Mouse (Mus musculus) ES-Bruce4 (cell line): ENCODE measurements around the gene Ank2. TPM values are rescaled to one million over a fixed set of nuclear protein-coding genes. Genes with fewer than 3 reads are reported as not detected.

Experiments used
- H3K27ac ChIP-seq: 2 replicates; pipeline ENCODE4 v1.5.1; 2012; ENCODE audit warnings: low read length, inconsistent platforms; ENCODE audit not compliant: insufficient read depth
- H3K27me3 ChIP-seq: 2 replicates; pipeline ENCODE4 v1.6.1; 2012; ENCODE audit warnings: mild to moderate bottlenecking, low read length, inconsistent platforms; ENCODE audit not compliant: control insufficient read depth, poor library complexity, insufficient read depth, severe bottlenecking
- H3K36me3 ChIP-seq: 2 replicates; pipeline ENCODE4 v1.6.1; 2012; ENCODE audit warnings: inconsistent platforms, mild to moderate bottlenecking, low read length, moderate library complexity; ENCODE audit not compliant: control insufficient read depth, poor library complexity, insufficient read depth, severe bottlenecking
- H3K4me1 ChIP-seq: one replicate; pipeline ENCODE4 v1.8.1; 2011; ENCODE audit warnings: low read length; ENCODE audit not compliant: control insufficient read depth, insufficient read depth
- H3K4me3 ChIP-seq: 2 replicates; pipeline ENCODE4 v1.5.1; 2011; ENCODE audit warnings: low read depth, mild to moderate bottlenecking, low read length
- H3K9ac ChIP-seq: 2 replicates; pipeline ENCODE4 v1.6.1; 2012; ENCODE audit warnings: low read depth, mild to moderate bottlenecking, inconsistent platforms; ENCODE audit not compliant: poor library complexity, severe bottlenecking
- H3K9me3 ChIP-seq: replicated peaks from 2 replicates; pipeline ENCODE4 v1.6.1; 2012; ENCODE audit warnings: mild to moderate bottlenecking, low read length, inconsistent platforms; ENCODE audit not compliant: control insufficient read depth, poor library complexity, insufficient read depth, severe bottlenecking
- CTCF ChIP-seq: IDR thresholded peaks from one replicate; pipeline ENCODE4 v1.8.1; 2011; ENCODE audit warnings: low read depth, low read length
- EP300 ChIP-seq: IDR thresholded peaks from 2 replicates; pipeline ENCODE4 v1.6.1; 2011; ENCODE audit warnings: low read depth, low read length; ENCODE audit not compliant: insufficient read depth
- POLR2A ChIP-seq: IDR thresholded peaks from one replicate; pipeline ENCODE4 v1.8.1; 2011; ENCODE audit warnings: low read length; ENCODE audit not compliant: insufficient read depth
- polyA plus RNA-seq: library from polyadenylated mRNA; stranded (reverse); fragments of >200 nt; gene quantifications from 2 replicates; pipeline ENCODE4 v1.2.4, GENCODE M21; 2011; ENCODE audit warnings: low read depth; ENCODE audit not compliant: missing spikeins, insufficient read depth, insufficient read length

Ank2 gene
- polyA plus RNA-seq, 1 experiment, result 29.9 TPM

DNA sequence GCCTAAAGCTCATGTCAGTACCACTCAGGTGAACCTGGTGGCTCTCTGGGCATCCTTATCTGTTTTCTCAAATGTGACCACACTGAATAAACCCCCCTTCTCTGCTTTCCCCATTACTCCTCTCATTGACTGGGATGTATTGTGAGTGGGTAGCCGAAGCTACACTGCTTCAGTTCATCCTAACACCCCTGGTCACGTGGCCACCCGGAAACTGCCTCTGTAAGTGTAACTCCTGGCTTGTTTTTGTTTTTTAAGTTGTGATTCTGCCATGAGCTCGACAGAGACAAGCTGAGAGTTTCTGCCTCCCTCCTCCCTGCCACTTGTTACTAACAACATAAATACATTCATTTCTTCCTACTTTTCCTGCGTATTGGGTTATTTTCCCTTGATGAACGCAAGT is 203.2 kb downstream of the Ank2 start:
- H3K36me3 ChIP-seq, result no peaks in the 10 kb centered on the region
- H3K4me3 ChIP-seq, result no peak overlapping the region
- H3K4me1 ChIP-seq, result no peaks in the 10 kb centered on the region
- no peaks in the 10 kb centered on the region for H3K9me3 ChIP-seq
- no peak for TF ChIP-seq POLR2A
- H3K27ac ChIP-seq, result no peak overlapping the region
- H3K9ac ChIP-seq, result no peak overlapping the region
- no peaks in the 10 kb centered on the region for H3K27me3 ChIP-seq

DNA sequence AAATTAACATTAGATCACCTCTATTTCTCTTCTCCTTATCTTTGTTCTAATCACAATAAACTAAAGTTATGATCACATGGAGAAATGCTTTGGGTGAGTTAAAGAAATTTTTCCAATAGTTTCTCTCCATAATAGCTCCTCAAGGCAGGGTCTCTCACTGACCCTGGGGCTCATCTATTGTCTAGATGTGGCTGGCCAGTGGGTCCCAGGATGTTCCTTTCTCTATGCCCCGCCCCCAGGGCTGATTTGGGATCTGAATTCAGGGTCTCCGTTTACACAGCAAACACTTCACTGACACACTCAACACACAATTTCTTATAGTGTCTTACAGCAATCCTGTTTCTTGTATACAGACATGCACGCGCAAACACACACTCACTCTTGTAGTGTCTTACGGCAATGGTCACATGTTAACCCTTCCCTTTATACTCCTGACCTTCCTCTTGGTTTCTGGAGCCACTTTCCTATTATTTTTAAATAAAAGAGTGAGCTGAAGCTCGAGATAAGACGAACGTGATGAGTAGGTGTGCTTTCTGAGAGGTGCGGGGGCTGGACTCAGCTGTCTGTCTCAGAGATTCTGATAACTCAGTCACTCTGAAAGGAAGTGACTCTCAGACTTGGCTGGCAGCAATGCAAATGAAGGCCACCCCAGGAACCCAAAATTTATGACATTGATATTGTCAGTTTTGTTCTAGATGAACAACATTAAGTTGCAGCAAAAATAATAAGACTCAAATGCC is 204.4 kb downstream of the Ank2 start:
- H3K9ac ChIP-seq, result no peak overlapping the region
- TF ChIP-seq CTCF, result no peak
- TF ChIP-seq POLR2A, result no peak
- TF ChIP-seq EP300, result no peak
- no peak overlapping the region for H3K27ac ChIP-seq

DNA sequence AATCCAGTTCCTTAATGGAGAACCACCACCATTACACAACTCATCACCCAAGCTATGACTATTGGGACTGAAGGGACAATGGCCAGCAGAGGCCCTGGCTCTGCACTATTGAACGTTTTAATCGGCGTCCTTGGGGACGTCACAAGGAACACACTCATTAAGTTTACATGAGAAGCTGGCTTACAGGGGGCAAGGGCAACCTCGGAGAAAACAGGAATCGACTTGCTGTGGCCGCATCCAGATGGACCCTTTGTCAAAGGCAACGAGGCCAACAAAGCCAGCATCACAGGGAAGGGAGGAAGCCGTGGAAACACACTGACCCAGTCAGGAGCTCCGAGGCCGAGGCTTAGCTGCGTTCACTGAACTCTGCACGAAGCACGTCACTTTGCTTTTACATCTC is 205.1 kb downstream of the Ank2 start:
- TF ChIP-seq CTCF, result no peak

More for the DNA sequence above, 204.4 kb downstream of the Ank2 start:
- Histone ChIP-seq H3K4me3 (no peak overlapping the region), H3K4me1 (no peaks in the 10 kb centered on the region), H3K36me3 (no peaks in the 10 kb centered on the region), H3K9me3 (no peaks in the 10 kb centered on the region), H3K27me3 (no peaks in the 10 kb centered on the region)

DNA sequence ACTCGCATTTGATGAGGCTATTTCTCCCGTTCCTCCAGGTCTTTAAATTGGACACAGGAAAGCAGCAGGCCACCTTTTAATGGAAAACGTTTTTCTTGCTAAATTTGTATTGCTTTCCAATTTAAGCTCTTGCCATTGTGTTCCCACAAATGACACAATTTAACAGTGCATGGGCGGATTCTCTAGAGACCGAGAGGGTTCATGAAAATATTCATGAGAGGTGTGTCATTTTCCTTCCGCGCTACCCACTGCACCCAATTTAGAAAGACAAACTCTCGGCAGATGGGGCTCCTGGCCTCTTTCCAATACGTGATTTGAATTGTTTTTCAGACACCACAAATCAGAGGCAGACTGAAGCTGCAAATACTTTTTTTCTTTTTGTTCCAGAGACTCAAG is 205.7 kb downstream of the Ank2 start:
- Histone ChIP-seq H3K9ac (no peak overlapping the region), H3K9me3 (no peaks in the 10 kb centered on the region), H3K27me3 (no peaks in the 10 kb centered on the region), H3K4me1 (no peaks in the 10 kb centered on the region), H3K4me3 (no peak overlapping the region), H3K36me3 (no peaks in the 10 kb centered on the region), H3K27ac (no peak overlapping the region)
- TF ChIP-seq EP300 (no peak), POLR2A (no peak), CTCF (no peak)

More for the DNA sequence above, 205.1 kb downstream of the Ank2 start:
- H3K4me1 ChIP-seq, result no peaks in the 10 kb centered on the region
- no peaks in the 10 kb centered on the region for H3K27me3 ChIP-seq
- no peaks in the 10 kb centered on the region for H3K36me3 ChIP-seq
- H3K27ac ChIP-seq, result no peak overlapping the region
- no peak overlapping the region for H3K4me3 ChIP-seq
- H3K9me3 ChIP-seq, result no peaks in the 10 kb centered on the region
- H3K9ac ChIP-seq, result no peak overlapping the region

DNA sequence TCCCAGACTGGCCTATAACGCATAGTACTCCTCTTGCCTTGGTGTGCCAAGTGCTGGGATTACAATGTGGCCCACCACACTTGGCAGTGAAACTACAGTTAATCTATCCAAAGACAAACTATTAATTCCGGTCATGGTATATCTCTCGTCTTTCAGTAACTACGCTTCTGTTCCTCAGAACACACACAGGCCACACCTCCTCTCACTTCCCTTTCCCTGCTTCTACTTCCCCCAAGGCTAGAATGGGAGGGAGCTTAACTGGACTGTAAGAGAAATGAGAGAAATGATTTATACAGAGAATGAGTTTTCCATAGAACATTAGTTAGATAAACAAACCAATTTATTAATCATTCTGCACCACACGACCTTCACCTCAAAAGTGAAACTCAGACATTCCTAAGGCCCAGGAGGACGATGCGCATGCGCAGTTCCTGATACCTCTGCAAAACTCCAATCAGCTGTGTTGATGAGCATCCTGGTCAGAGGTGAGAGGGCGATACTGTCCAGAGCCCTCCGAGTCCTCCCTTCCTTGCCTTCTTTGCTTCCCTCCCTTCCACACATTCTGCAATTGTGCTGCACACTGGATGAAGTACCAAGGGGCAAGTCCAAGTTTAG is 206.2 kb downstream of the Ank2 start:
- Histone ChIP-seq H3K27me3 (no peaks in the 10 kb centered on the region), H3K27ac (no peak overlapping the region), H3K4me3 (no peak overlapping the region), H3K9me3 (no peaks in the 10 kb centered on the region), H3K9ac (no peak overlapping the region), H3K36me3 (no peaks in the 10 kb centered on the region), H3K4me1 (no peaks in the 10 kb centered on the region)
- TF ChIP-seq POLR2A, result no peak

DNA sequence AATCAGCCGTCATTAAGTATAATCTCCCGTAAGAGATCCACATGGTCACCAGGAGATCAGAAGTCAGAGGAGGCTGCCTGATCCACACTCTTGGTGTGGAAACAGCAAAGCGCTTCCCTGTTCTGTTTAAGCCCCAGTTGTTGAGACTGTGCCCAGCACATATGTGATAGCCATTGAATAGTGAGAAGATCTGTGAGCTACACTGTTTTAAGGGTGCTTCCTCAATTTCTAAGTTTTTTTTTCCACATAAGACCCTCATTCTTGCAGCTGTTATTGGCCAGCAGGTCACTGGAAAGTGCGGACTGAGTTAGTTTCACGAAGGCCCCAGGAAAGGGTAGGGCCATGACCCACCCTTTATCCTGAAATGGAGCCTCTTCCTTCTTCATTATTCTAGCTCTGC is 216.9 kb downstream of the Ank2 start:
- H3K27me3 ChIP-seq, result no peaks in the 10 kb centered on the region
- no peak overlapping the region for H3K9ac ChIP-seq
- no peak for TF ChIP-seq CTCF
- no peak for TF ChIP-seq POLR2A
- TF ChIP-seq EP300, result no peak
- no peak overlapping the region for H3K27ac ChIP-seq
- no peaks in the 10 kb centered on the region for H3K4me1 ChIP-seq
- 0 out of 2 replicates have a peak, but pooled peaks cover 2% of the 10 kb centered on the region for H3K9me3 ChIP-seq
- no peaks in the 10 kb centered on the region; the same call in 1 of the 2 replicates for H3K36me3 ChIP-seq
- no peak overlapping the region for H3K4me3 ChIP-seq
